Mouse (Mus musculus) embryonic stem cell, embryonic (primary cell): Measurements from ENCODE around the gene Srek1.

Experiments used
- CTCF ChIA-PET, 4 experiments: fragments of 300-600 bp in 2 of 4; fragments of 350-600 bp in 2 of 4; sonication (Branson Sonifier 250); formaldehyde crosslinking; loops; one replicate each; lab custom pipeline; 2022; ENCODE audit warnings: inconsistent platforms in 2 of 4; lab: Charles Lee
- POLR2A ChIA-PET, 4 experiments: fragments of 300-600 bp in 2 of 4; fragments of 350-600 bp in 2 of 4; sonication (Branson Sonifier 250); formaldehyde crosslinking; loops; one replicate each; lab custom pipeline; 2022; ENCODE audit warnings: antibody characterized with exemption in 4 of 4, inconsistent platforms in 1 of 4; lab: Charles Lee

Srek1 gene

DNA sequence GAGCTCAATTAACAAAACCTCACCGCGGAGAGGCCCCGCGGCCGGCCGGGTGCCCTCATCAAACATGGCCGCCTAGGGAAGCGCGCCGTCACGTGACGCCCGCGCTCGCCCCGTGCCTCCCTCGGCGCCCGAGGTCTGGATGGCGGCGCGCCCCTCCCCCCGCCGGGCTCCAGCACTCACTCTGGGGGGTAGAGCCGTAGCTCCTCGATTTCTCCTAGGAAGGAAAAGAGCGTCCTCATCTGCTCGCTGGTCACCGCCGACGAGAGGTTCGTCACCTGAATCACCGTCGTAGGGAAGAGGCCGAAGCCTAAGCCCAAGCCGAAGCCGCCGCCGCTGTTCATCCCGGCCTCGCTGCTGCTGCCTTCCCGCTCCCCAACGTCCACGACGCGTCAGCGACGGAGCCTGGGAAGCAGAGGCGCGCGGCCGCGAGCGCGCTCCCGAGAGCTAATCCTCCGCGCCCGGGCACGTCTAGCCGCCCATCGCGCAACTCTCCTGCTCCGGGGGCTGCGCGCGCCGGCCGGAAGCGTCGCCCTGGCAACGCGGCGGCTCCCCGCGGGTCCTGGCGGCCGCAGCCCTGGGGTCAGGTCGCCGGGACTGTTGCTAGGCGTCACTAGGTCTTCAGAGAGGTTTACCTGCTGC is at the start of gene Srek1:
TSS of gene Srek1 (minus strand) at position 490 of the 639 bp plus-strand sequence.
- ChIA-PET CTCF (interaction anchor here in 2 of 4 experiments (0.5 to 0.6 kb wide), 2 partner anchors 23 to 57 kb away, joined by 3 read pairs; no protein-coding TSS in a partner anchor), POLR2A (interaction anchor here in 3 of 4 experiments (0.5 to 4.0 kb wide), 50 partner anchors 9 to 1374 kb away, joined by 3 to 51 read pairs (median 4); partner anchors contain the start of genes Erbin (in 2 of the 3), Cenpk (in 1 of the 3), Ppwd1 (in 1 of the 3) and Trappc13 (in 1 of the 3))

GRCm38 (mm10) chr13:103822270-103822669 is 47.9 kb upstream of the Srek1 start:
- ChIA-PET CTCF (no interaction called here), POLR2A (no interaction called here)

- CTCF ChIA-PET: no interaction called here
Observed at GRCm38 (mm10) chr13:103819377-103819776, 45.0 kb upstream of the Srek1 start.

DNA sequence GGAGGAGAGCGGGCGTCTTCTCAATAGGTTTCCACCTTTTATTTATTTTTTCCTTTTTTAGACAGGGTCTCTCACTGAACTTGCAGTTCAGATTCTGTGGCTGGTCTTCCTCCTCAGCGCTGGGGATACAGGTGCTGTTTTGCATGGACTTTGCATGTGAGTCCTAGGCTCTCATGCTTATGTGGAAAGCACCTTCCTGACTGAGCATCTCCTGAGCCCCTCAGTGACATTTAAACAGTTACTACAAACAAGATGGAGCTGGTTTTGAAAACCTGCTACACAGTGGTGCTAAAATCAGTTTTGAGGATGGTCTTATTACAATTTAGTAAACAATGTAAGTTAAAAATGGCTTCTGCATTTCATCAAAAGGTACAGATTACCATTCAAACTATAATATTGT is 43.5 kb upstream of the Srek1 start:
- ChIA-PET CTCF (interaction anchor here in 1 of 4 experiments (0.6 kb wide), 1 partner anchor 122 kb away, joined by 3 read pairs; no protein-coding TSS in a partner anchor), POLR2A (no interaction called here)

More at GRCm38 (mm10) chr13:103819377-103819776, 45.0 kb upstream of the Srek1 start:
- POLR2A ChIA-PET: no interaction called here

GRCm38 (mm10) chr13:103807464-103807863 is 33.1 kb upstream of the Srek1 start:
- CTCF ChIA-PET: interaction anchor here in 1 of 4 experiments (0.6 kb wide), 2 partner anchors 14 to 499 kb away, joined by 5 to 7 read pairs; no protein-coding TSS in a partner anchor
- POLR2A ChIA-PET: interaction anchor here in 1 of 4 experiments (1.4 kb wide), 1 partner anchor 33 kb away, joined by 7 read pairs; the partner anchor contains the start of gene Srek1

DNA sequence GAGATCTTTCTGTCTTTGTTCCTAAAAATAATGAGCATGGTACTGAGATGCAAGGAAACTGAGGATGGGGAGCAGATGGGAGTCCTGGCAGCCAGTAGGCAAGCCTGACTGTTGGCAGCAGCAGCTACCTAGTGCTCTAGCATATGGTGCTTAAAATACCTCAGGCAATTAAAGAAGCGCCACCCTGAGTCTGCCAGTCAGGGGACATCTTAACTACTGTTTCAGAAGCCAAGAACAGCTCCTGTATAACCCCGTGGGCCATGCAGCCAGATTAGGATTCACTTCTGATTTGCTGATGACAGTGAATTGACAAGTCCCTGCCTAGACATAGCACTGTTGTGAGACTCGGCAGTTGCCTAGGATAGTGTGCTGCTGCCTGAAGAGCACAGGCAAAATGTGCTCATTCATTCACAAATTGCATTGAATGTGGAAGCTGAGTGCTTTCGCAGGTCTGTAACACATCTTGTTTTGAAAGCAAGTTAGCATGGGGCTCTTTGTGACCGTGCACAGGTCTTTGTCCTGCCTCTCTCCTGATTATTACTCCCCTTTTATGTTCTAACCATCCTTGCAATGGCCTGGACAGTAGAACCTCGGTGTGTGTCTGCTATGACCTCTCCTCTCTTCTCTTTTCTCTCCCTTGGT is 31.9 kb upstream of the Srek1 start:
- CTCF ChIA-PET: interaction anchor here in 1 of 4 experiments (0.8 kb wide), 1 partner anchor 110 kb away, joined by 3 read pairs; no protein-coding TSS in a partner anchor
- POLR2A ChIA-PET: interaction anchor here in 2 of 4 experiments (0.8 to 1.4 kb wide), 3 partner anchors 32 to 47 kb away, joined by 3 to 7 read pairs (median 4); partner anchors contain the start of gene Srek1 (in 2 of the 2)

DNA sequence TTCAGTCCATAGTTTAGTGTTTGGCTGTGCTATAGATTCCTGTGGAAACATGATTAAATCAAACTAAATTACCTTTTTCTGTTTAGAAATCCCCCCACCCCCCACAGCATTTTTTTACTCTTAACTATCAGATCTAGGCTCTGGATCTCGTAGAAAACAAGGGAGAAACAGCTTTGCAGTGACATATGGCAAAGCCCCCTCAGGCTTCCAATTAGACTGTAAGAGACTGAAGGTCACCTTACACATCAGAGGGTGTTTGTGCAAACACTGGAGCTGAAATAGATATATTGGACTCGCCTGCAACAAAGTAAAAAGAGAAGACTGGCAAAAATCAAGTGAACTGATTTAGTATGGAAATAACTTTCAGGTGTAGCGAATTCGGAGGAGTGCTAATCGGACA is 29.3 kb upstream of the Srek1 start:
- POLR2A ChIA-PET: interaction anchor here in 2 of 4 experiments (0.6 kb wide), 2 partner anchors 37 to 42 kb away, joined by 4 read pairs; no protein-coding TSS in a partner anchor
- CTCF ChIA-PET: no interaction called here

DNA sequence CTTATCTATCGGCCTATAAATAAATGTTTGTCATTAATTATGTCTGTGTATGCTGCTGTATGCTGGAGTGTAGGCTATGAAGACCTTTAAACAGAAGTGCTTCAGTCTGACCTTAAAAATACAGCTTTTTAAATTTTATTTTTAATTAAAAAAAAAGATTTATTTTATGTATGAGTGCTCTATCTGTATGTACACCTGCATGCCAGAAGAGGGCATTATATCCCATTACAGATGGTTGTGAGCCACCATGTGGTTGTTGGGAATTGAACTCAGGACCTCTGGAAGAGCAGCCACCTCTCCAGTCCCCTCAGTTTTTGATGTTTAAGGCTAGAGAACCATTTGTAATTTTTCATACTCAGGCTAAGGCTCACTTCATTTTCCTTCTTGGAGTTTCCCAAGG is 26.6 kb upstream of the Srek1 start:
- ChIA-PET CTCF (no interaction called here), POLR2A (interaction anchor here in 1 of 4 experiments (0.6 kb wide), 1 partner anchor 17 kb away, joined by 3 read pairs; no protein-coding TSS in a partner anchor)

DNA sequence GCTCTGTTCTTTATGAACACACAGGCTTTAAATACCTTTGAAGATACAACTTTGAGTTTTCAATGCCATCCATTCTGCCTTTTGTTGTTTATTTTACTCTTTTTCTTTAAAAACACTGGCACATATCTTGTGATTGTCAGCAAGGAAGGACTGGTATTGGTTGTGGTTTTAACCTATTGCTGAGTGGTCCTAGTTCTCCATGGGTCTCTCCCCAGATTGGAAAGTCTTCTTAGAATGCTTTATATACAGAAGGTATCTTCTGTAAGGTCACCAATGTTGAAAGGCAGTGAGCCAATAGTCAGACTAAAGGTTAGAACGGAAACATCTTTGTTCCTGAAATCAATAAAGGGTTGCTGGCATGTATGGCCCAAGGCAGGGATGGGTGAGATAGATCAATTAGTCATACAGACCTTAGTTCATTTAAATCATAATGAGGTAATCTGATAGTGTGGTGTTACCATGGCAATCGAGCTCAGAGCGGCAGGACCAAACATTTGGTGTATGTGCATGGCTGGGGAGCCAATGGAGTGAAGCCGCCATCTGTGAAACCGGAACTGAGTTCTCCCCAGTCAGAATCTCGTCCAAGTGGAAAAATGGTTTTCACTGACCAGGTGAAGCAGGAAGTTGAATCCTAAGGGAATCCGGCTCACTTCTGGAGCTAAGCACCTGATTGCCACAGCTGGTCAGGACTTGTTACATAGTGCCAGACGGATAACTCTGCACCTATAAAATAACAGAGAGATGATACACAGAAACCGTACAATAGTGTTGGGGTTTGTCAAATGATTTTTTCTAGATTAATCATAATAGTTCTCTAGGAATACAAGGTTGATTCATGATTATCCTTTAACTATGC is 20.5 kb upstream of the Srek1 start:
- POLR2A ChIA-PET: no interaction called here
- CTCF ChIA-PET: interaction anchor here in 3 of 4 experiments (0.6 to 0.7 kb wide), 4 partner anchors 26 to 918 kb away, joined by 3 to 7 read pairs (median 3); no protein-coding TSS in a partner anchor

DNA sequence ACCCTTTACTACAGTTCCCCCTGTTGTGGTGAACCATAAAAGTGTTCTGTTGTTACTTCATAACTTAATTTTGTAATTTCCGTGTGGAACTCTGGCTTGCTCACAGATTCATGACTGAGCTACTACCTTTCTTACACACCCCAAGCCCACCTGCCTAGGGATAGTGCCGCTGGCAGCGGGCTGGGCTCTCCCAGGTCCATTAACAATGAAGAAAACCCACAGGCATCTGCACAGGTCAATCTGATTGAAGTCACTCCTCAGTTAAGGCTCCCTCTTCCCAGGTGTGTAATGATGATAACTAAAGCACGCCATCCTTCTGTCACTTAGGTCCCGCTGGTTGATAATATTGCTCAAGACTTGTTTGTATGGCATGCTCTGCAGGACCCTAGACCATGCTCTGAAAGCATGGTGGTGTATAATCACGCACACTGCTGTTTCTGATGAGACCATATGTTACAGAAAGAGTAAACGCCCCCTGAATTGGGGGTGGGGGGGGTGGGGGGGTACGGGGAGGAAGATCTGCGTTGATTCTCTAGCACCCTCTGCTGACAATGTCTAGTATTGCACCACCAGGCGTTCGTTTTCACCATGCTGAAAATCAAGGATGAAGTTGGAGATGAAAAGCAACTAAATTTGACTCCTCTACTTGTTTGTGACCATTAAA is 5.6 kb upstream of the Srek1 start:
- ChIA-PET CTCF (no interaction called here), POLR2A (no interaction called here)

DNA sequence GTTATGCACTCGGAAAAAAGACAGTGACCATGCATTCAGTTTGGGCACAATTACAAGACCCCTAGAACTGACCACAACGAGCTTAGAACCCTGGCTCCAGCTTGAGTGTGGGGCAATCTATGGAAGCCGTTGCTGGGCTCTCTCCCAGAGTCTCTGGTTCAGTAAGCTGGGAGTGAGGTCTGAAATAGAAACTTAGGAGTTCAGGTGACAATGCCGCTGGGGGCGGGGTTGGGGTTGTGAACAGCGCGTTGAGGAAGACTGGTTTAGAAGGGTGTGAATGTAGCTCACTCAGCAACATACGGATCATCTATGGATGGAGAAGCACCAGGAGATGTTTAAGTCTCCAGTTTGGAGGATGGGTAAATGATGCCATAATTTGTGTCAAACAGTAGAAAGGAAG is 2.7 kb upstream of the Srek1 start:
- ChIA-PET POLR2A (interaction anchor here in 1 of 4 experiments (0.5 kb wide), 1 partner anchor 11 kb away, joined by 7 read pairs; no protein-coding TSS in a partner anchor), CTCF (no interaction called here)

- ChIA-PET POLR2A (interaction anchor here in 3 of 4 experiments (0.5 to 4.0 kb wide), 45 partner anchors 8 to 1373 kb away, joined by 3 to 51 read pairs (median 4); partner anchors contain the start of genes Erbin (in 2 of the 3), Cenpk (in 1 of the 3), Ppwd1 (in 1 of the 3) and Trappc13 (in 1 of the 3)), CTCF (interaction anchor here in 1 of 4 experiments (0.5 kb wide), 1 partner anchor 58 kb away, joined by 3 read pairs; no protein-coding TSS in a partner anchor)
Observed at GRCm38 (mm10) chr13:103773407-103774118, 845 bp downstream of the Srek1 start.

DNA sequence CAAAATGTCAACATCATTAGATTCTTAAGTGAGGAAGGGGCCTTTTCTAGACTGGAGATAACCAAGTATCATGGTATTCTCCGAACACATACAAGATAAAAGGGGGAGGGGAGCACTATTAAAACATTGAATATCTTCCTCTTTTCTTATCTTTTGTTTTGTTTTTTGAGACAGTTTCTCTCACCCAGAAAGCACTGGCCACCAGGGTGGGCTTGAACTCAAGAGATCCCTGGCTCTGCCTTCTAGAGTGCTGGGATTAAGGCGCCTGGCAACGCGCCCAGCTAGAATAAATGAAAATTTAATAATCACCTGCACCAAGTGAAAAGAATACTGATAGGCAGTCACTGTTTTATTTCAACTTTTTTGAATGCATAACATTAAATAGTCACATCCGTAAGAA is 1.5 kb downstream of the Srek1 start:
- CTCF ChIA-PET: no interaction called here

DNA sequence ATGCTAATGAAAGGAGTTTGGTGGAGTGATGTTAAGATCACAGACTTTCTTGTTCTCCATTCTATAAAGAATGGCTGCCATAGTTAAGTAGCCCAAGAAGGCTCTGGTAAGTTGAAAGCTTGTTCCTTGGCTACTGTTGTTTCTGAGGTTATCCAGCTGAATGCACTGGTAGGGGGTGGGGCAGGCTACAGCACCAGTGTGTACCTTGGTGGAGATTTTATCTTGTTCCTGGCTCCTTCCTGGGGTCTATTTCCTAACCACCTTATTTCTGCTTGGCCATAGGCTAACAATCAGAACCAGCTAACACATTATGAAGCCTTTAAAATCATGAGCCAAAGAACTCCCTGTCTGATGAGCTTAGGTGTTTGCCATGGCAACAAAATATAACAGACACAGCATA is 3.6 kb downstream of the Srek1 start:
- CTCF ChIA-PET: interaction anchor here in 1 of 4 experiments (0.8 kb wide), 1 partner anchor 19 kb away, joined by 3 read pairs; no protein-coding TSS in a partner anchor
- POLR2A ChIA-PET: interaction anchor here in 3 of 4 experiments (0.6 to 2.7 kb wide), 9 partner anchors 9 to 339 kb away, joined by 3 to 8 read pairs (median 4); partner anchors contain the start of gene Erbin (in 1 of the 3)

More for the DNA sequence above, 1.5 kb downstream of the Srek1 start:
- POLR2A ChIA-PET: interaction anchor here in 1 of 4 experiments (1.0 to 4.0 kb wide), 2 partner anchors 13 to 108 kb away, joined by 3 to 51 read pairs; no protein-coding TSS in a partner anchor

DNA sequence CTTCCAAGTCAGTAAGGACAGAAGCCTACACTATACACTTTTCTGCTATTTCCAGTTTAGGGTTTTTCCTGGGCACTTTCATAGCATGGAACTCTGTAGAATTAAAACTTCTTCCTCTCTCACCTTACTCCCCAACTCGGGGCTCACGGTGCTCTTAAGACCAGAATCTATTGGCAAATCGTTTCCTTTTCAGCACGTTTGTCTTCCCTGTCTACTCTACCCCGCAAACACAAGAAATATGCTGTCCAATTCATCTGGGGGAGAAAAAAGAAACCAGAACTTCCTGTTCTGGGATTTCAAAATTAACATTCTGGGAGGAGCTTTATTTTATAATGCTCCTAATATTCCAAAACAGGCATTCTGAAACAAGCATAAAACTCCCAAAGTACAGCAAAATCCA is 6.5 kb downstream of the Srek1 start:
- ChIA-PET CTCF (no interaction called here), POLR2A (interaction anchor here in 3 of 4 experiments (0.7 to 2.7 kb wide), 10 partner anchors 9 to 340 kb away, joined by 3 to 9 read pairs (median 4); no protein-coding TSS in a partner anchor)

DNA sequence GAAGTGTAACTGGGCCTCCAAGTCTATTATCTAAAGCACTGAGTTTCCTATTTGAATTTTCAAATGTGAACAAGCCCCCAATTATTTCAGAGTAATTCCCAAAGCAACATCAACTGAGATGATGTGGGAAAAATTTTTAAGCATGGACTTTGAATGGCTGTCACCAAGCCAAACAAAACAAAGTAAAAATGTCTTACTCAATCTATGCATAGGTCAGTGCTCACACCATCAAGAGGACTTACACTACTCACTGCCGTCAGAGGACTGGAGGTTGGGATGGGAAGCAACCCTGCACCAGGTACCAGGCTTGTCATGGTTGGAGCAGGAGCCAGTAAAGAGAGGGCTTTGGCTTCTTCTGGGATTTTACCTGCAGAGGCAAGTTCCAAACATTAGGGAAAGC is 10.8 kb downstream of the Srek1 start:
- ChIA-PET POLR2A (interaction anchor here in 1 of 4 experiments (3.0 kb wide), 1 partner anchor 11 kb away, joined by 27 read pairs; the partner anchor contains the start of gene Srek1), CTCF (no interaction called here)
